Mouse (Mus musculus) kidney, adult 2 months (tissue): ENCODE data around the gene Phlpp1.

Source experiments
- CTCF ChIP-seq: fragments of 200-500 bp; conservative IDR thresholded peaks from 2 replicates; pipeline ENCODE4 v1.5.1; 2011; ENCODE audit warnings: low read depth, mild to moderate bottlenecking, control low read depth, low read length, moderate library complexity, mixed read lengths; ENCODE audit not compliant: insufficient read depth, insufficient read length
- POLR2A ChIP-seq: fragments of 200-500 bp; IDR thresholded peaks from one replicate; pipeline ENCODE4 v1.6.1; 2011; ENCODE audit warnings: low read depth, low read length, control low read depth

DNA sequence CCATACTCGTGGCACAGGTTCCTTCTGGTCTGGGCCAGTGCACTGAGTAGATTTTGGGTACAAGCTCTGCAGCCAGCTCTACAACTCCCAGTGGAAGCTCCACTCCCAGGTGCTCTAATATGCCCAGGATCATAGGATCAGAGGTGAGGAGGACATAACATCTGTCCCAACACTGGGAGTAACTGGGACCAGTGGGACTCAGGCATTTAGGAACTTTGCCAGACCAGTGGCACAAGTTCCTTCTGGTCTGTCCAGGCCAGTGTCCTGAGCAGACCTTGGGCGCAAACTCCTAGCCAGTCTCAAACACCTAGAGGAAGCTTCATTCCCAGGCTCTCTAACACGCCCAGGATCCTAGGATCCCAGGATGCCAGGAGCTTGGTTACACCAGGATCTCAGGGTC, 72.7 kb downstream of the Phlpp1 start:
- TF ChIP-seq CTCF (no peak), POLR2A (no peak)
